Mouse (Mus musculus) lung, embryonic 14.5 days (tissue): ENCODE results near the gene Mthfd2l. TPM values are rescaled to one million over a fixed set of nuclear protein-coding genes. Genes with fewer than 3 reads are reported as not detected.

Source experiments
- ATAC-seq: fragments of 200-750 bp; cut with Nextera tagmentation; 2 replicates; pipeline ENCODE4 v1.8.0; 2017; ENCODE audit warnings: mild to moderate bottlenecking, moderate TSS enrichment, moderate library complexity; ENCODE audit not compliant: insufficient read depth
- DNase-seq: peaks from one replicate; pipeline ENCODE4 v3.0.0-alpha.2; 2015
- H3K27ac ChIP-seq: fragments of 300-500 bp; sonication (generic); 2 replicates; pipeline ENCODE4 v1.5.1; 2014; ENCODE audit warnings: low read depth, mild to moderate bottlenecking, moderate library complexity
- H3K27me3 ChIP-seq: fragments of 300-500 bp; sonication (generic); 2 replicates; pipeline ENCODE4 v1.6.1; 2014; ENCODE audit warnings: low read length, control low read depth; ENCODE audit not compliant: insufficient read depth
- H3K36me3 ChIP-seq: fragments of 300-500 bp; sonication (generic); 2 replicates; pipeline ENCODE4 v1.6.1; 2014; ENCODE audit warnings: control low read depth; ENCODE audit not compliant: insufficient read depth
- H3K4me1 ChIP-seq: fragments of 300-500 bp; sonication (generic); 2 replicates; pipeline ENCODE4 v1.6.1; 2014; ENCODE audit warnings: antibody characterized with exemption, control low read depth; ENCODE audit not compliant: insufficient read depth
- H3K4me2 ChIP-seq: fragments of 300-500 bp; sonication (generic); 2 replicates; pipeline ENCODE4 v1.6.1; 2014; ENCODE audit warnings: mild to moderate bottlenecking
- H3K4me3 ChIP-seq: fragments of 300-500 bp; sonication (generic); 2 replicates; pipeline ENCODE4 v1.5.1; 2014; ENCODE audit warnings: low read depth, low read length
- H3K9ac ChIP-seq: fragments of 300-500 bp; sonication (generic); 2 replicates; pipeline ENCODE4 v1.6.1; 2014
- H3K9me3 ChIP-seq: fragments of 300-500 bp; sonication (generic); 2 replicates; pipeline ENCODE4 v1.6.1; 2016; ENCODE audit warnings: low read depth, low read length, control low read depth
- CTCF ChIP-seq: IDR thresholded peaks from 2 replicates; pipeline ENCODE4 v1.5.1; 2016; ENCODE audit warnings: antibody characterized with exemption, low read depth
- WGBS: fragments of 180-500 bp; shearing (Covaris S2); extraction: QIAGEN DNeasy Blood & Tissue Kit; methylation state at CpG from one replicate; pipeline ENCODE4 v1.1.7; 2014; 5-methylcytosine and 5-hydroxymethylcytosine counted together
- polyA plus RNA-seq: library from polyadenylated mRNA; unstranded; fragments of >200 nt; fragmentation: Nextera tagmentation; extraction: Ambion mirVana; gene quantifications from 2 replicates; pipeline ENCODE4 v1.2.1, GENCODE M21; 2014

The Mthfd2l gene
- polyA plus RNA-seq, 1 experiment from 2014 or later: 51.2 TPM

DNA sequence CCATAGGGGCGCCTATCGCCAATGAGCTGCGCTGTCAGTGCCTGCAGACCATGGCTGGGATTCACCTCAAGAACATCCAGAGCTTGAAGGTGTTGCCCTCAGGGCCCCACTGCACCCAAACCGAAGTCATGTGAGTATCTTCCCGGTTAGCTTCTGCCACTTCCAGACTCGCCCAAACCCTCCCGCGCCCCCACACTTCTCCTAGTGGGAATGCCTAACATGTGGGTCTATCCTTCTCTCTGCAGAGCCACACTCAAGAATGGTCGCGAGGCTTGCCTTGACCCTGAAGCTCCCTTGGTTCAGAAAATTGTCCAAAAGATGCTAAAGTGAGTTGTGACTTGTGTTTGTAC lies 39.5 kb upstream of the Mthfd2l start:
- no peaks in the 10 kb centered on the region for H3K9me3 ChIP-seq
- peak overlapping the region; percentile 46 for H3K4me3 ChIP-seq
- H3K9ac ChIP-seq: peak overlapping the region; percentile 62
- no peak for ATAC-seq
- no peak for DNase-seq
- H3K27me3 ChIP-seq: no peaks in the 10 kb centered on the region
- H3K36me3 ChIP-seq: no peaks in the 10 kb centered on the region
- no peak overlapping the region for H3K27ac ChIP-seq
- H3K4me1 ChIP-seq: no peaks in the 10 kb centered on the region; the same call in 1 of the 2 replicates
- peak; percentile 31; the same call in 1 of the 2 replicates for TF ChIP-seq CTCF
- H3K4me2 ChIP-seq: peak overlapping the region; percentile 76
- WGBS: 27% methylated on average over 10 of the region's 10 CpGs

- H3K9me3 ChIP-seq: no peaks in the 10 kb centered on the region
- no peak for ATAC-seq
Measured at GRCm38 (mm10) chr5:90894231-90894630, 36.7 kb upstream of the Mthfd2l start.

DNA sequence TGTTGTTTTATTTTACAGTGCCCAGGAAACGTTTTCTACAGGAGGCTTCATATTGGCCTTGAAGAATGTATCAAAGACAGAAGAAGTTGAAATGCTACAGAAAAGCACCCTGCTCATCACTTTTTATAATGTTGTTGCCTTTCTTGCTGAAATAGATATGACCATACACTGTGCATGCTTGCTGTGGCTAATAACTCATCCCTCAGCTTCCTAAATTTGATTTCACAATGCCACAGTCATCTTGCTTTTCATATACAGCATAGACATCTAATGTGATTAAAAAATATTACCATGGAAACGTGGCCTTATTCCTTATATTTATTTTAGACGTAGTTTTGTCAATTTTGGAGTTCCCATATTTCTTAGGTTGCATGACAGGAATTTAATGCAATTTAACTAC lies 33.5 kb upstream of the Mthfd2l start:
- ATAC-seq: no peak
- H3K9me3 ChIP-seq: no peaks in the 10 kb centered on the region
- WGBS: 60% methylated on average over 3 of the region's 3 CpGs
- no peak for DNase-seq
- no peaks in the 10 kb centered on the region for H3K36me3 ChIP-seq
- H3K27ac ChIP-seq: no peak overlapping the region
- peaks cover 2% of the 10 kb centered on the region; the same call in 1 of the 2 replicates for H3K4me1 ChIP-seq
- no peaks in the 10 kb centered on the region for H3K27me3 ChIP-seq
- TF ChIP-seq CTCF: no peak
- H3K4me3 ChIP-seq: no peak overlapping the region
- no peak overlapping the region for H3K4me2 ChIP-seq
- H3K9ac ChIP-seq: no peak overlapping the region

More at GRCm38 (mm10) chr5:90894231-90894630, 36.7 kb upstream of the Mthfd2l start:
- Histone ChIP-seq H3K4me1 (no peaks in the 10 kb centered on the region; the same call in 1 of the 2 replicates), H3K9ac (no peak overlapping the region), H3K36me3 (no peaks in the 10 kb centered on the region), H3K4me2 (no peak overlapping the region), H3K27me3 (no peaks in the 10 kb centered on the region), H3K4me3 (no peak overlapping the region), H3K27ac (no peak overlapping the region)
- TF ChIP-seq CTCF: no peak
- 66% methylated on average over 8 of the region's 8 CpGs for WGBS
- DNase-seq: no peak

DNA sequence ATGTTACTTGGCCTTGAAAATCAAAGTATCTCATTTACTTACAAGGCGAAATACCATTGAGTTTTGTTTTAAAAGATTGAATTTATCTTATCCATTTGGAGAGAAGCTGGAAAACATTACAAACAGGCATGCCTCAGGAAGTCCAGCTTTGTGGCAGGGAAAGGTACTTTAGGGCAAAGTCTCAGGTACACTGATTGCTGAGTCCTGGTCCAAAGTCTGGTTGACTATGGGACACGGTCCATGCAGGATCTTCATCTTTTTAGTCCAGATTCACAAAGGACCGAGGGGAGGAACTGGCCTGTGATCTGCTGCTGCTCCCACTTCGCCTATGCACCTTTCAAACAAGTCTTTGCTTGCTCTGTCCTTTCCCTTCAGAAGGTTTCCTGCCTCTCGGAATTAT lies 31.6 kb upstream of the Mthfd2l start:
- H3K27me3 ChIP-seq: peaks cover 9% of the 10 kb centered on the region
- H3K27ac ChIP-seq: no peak overlapping the region
- no peak overlapping the region for H3K9ac ChIP-seq
- H3K9me3 ChIP-seq: no peaks in the 10 kb centered on the region
- no peaks in the 10 kb centered on the region for H3K36me3 ChIP-seq
- TF ChIP-seq CTCF: no peak
- H3K4me1 ChIP-seq: peaks cover 5% of the 10 kb centered on the region; the same call in 1 of the 2 replicates
- no peak overlapping the region for H3K4me3 ChIP-seq
- 80% methylated on average over 5 of the region's 5 CpGs for WGBS
- H3K4me2 ChIP-seq: no peak overlapping the region
- no peak for DNase-seq
- no peak for ATAC-seq

GRCm38 (mm10) chr5:90900147-90900546 lies 30.8 kb upstream of the Mthfd2l start:
- peaks cover 17% of the 10 kb centered on the region for H3K27me3 ChIP-seq
- DNase-seq (peak; percentile 82), ATAC-seq (0 out of 2 replicates have a peak, but pooled peaks have one; percentile 51)
- 36% methylated on average over 7 of the region's 7 CpGs for WGBS
- no peaks in the 10 kb centered on the region for H3K36me3 ChIP-seq
- no peak overlapping the region for H3K4me3 ChIP-seq
- H3K27ac ChIP-seq: no peak overlapping the region; the same call in 1 of the 2 replicates
- no peak overlapping the region for H3K9ac ChIP-seq
- no peak for TF ChIP-seq CTCF
- peaks cover 5% of the 10 kb centered on the region; the same call in 1 of the 2 replicates for H3K4me1 ChIP-seq
- no peaks in the 10 kb centered on the region for H3K9me3 ChIP-seq
- H3K4me2 ChIP-seq: no peak overlapping the region

GRCm38 (mm10) chr5:90900688-90901087 lies 30.2 kb upstream of the Mthfd2l start:
- H3K27me3 ChIP-seq: peaks cover 17% of the 10 kb centered on the region
- WGBS: 69% methylated on average over 7 of the region's 7 CpGs

GRCm38 (mm10) chr5:90902380-90903260 lies 28.3 kb upstream of the Mthfd2l start:
- Histone ChIP-seq H3K9ac (no peak overlapping the region), H3K4me3 (peak overlapping the region; percentile 23; the same call in 1 of the 2 replicates), H3K27me3 (peaks cover 17% of the 10 kb centered on the region), H3K36me3 (no peaks in the 10 kb centered on the region), H3K27ac (no peak overlapping the region), H3K4me2 (peak overlapping the region; percentile 65), H3K4me1 (peaks cover 5% of the 10 kb centered on the region; the same call in 1 of the 2 replicates), H3K9me3 (no peaks in the 10 kb centered on the region)
- peak; percentile 37 for DNase-seq
- TF ChIP-seq CTCF: peak; percentile 51
- 7% methylated on average over 10 of the region's 10 CpGs for WGBS
- ATAC-seq: 0 out of 2 replicates have a peak, but pooled peaks have one; percentile 46

More at GRCm38 (mm10) chr5:90900688-90901087, 30.2 kb upstream of the Mthfd2l start:
- H3K4me1 ChIP-seq: peaks cover 5% of the 10 kb centered on the region; the same call in 1 of the 2 replicates
- H3K36me3 ChIP-seq: no peaks in the 10 kb centered on the region
- no peak for TF ChIP-seq CTCF
- no peak overlapping the region for H3K4me2 ChIP-seq
- ATAC-seq: no peak
- H3K4me3 ChIP-seq: no peak overlapping the region
- H3K27ac ChIP-seq: no peak overlapping the region; the same call in 1 of the 2 replicates
- H3K9ac ChIP-seq: no peak overlapping the region
- DNase-seq: no peak
- H3K9me3 ChIP-seq: no peaks in the 10 kb centered on the region
